Mouse (Mus musculus): Measurements from ENCODE around the gene Slc41a3. TPM values are rescaled to one million over a fixed set of nuclear protein-coding genes. Genes with fewer than 3 reads are reported as not detected.

Slc41a3 gene
- 0.55 and 0.59 TPM in 2 replicates for total RNA-seq (2012; rRNA removed)
- 0.15 TPM in 1 of 2 replicates, not detected in the other for total RNA-seq (2014; rRNA removed)
- polyA plus RNA-seq (2012; ENCODE audit: insufficient read length, low read depth): 0.10 TPM in 1 of 2 replicates, not detected in the other

DNA sequence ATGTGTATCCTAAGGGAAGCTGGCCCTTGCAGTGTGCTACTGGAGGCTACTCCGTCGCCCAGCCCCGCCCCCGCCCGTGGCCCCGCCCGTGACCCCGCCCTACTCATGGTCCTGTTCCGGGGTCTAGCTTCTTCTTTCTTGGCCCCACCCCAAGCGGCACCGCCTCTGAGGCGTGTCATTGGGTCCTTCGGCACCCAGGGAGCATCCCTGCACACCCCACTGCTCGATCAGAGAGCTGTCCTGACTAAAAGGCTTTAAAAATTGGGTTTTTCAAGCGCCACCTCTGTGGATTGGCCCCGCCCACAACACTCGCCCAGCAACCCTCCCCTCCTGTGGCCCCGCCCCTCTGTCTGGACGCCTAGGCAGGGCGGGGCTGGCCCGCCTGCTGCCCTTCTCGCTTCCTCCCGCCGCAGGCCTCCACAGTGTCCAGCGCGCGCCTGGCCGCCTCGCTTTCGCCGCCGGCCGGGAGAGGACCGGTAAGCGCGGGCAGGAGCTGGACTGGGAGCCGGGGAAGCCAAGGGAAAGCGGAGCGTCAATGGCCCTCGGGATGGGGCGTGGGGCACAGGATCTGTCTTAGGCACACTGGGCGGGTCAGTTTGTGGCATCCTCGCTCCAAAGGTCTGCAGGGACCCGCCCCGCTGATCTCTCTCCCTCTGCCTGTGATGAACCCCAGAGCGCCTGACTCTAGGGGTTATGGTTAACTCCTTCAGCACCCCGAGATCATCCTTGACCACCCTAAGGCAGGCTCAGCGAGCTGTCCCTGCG, at the start of gene Slc41a3:
Slc41a3 (plus strand) TSS at position 193 of the 765 bp plus-strand sequence.
- Histone ChIP-seq H3K79me2 (replicated peaks; ENCODE audit: control insufficient read depth, extremely low read depth, insufficient read depth, poor library complexity, severe bottlenecking) (no peaks in the 10 kb centered on the region), H3K4me3 (replicated peaks in 1 of 3; ENCODE audit: low read depth in 2 of 3, low read length in 2 of 3, poor library complexity in 1 of 3) (peak within 1 kb of the TSS; percentile 42 to 73 (median 50)), H3K9ac (ENCODE audit: insufficient read depth, low read depth) (peak within 1 kb of the TSS; percentile 11), H3K27ac (ENCODE audit: insufficient read depth, low read depth) (no peak within 1 kb of the TSS), H3K36me3 (replicated peaks in 1 of 2; ENCODE audit: control insufficient read depth in 1 of 2, insufficient read depth in 1 of 2, low read length in 1 of 2) (no peaks in the 10 kb centered on the region), H3K9me3 (replicated peaks; ENCODE audit: low read length) (no peaks in the 10 kb centered on the region), H3K4me2 (ENCODE audit: insufficient read depth, low read depth, poor library complexity, severe bottlenecking) (peak within 1 kb of the TSS; percentile 83), H3K4me1 (ENCODE audit: control insufficient read depth in 1 of 2, insufficient read depth in 2 of 2) (peaks cover 2 to 11% of the 10 kb centered on the region in 2 experiments; a peak in 3 of 4 replicates), H3K27me3 (replicated peaks) (peaks cover 76% of the 10 kb centered on the region)
- in situ Hi-C loops (cut with MboI; ENCODE audit: low pct_ligation_motif_present, low pct_unique_long_range_greater_than_20kb, low sequenced_read_pairs) (no loop called here), dilution Hi-C loops (cut with MboI; ENCODE audit: extremely low pct_ligation_motif_present, extremely low pct_unique_long_range_greater_than_20kb, low sequenced_read_pairs) (no loop called here)
- DNase-seq (ENCODE audit: extremely low read depth): peak; percentile 79
- TF ChIP-seq MXI1 (IDR thresholded peaks at IDR 0.05; ENCODE audit: low read depth, low read length) (peak; percentile 32; the same call in 1 of the 2 replicates), ELF1 (IDR thresholded peaks at IDR 0.05; ENCODE audit: low read depth, low read length) (peak; percentile 64), MAX (IDR thresholded peaks at IDR 0.05; ENCODE audit: low read length) (no peak), ZNF384 (IDR thresholded peaks at IDR 0.05; ENCODE audit: low read depth, low read length) (no peak), MAZ (IDR thresholded peaks at IDR 0.05; ENCODE audit: low read depth, low read length) (peak; percentile 77), JUN (IDR thresholded peaks at IDR 0.05; ENCODE audit: insufficient read depth, low read depth, low read length) (no peak), ETS1 (conservative IDR thresholded peaks at IDR 0.05; ENCODE audit: low read depth, low read length) (no peak)

DNA sequence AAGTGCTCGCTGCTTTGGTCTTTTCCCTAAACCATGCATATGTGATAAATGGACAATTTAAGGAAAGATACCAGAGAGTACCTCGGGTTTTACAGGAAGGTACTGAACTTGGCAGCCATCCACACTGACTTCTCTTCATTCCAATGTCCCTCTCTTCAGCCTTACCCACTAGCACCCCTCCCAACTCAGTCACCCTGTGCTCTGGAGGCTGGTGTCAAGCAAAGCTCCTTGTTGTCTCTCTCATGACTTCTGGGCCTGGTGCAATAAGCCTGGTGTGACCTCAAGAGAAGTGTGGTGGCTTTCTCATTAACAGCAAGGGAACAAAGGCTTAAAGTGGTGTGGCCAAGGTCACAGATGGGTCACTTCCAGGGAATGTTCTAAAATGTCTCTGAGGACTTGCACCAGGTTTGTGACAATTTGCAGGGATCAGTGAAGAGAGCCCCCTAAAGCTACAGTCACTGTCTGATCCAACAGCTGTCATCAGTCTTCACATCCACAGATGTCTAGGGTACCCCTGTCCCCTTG, 47.9 kb upstream of the Slc41a3 start:
- no peak overlapping the region for H3K4me2 ChIP-seq (ENCODE audit: insufficient read depth, low read depth, poor library complexity, severe bottlenecking)
- H3K4me3 ChIP-seq (replicated peaks in 1 of 3; ENCODE audit: low read depth in 2 of 3, low read length in 2 of 3, poor library complexity in 1 of 3): no peak overlapping the region
- H3K27ac ChIP-seq (ENCODE audit: insufficient read depth, low read depth): no peak overlapping the region
- dilution Hi-C loops (cut with MboI; ENCODE audit: extremely low pct_ligation_motif_present, extremely low pct_unique_long_range_greater_than_20kb, low sequenced_read_pairs) (no loop called here), in situ Hi-C loops (cut with MboI; ENCODE audit: low pct_ligation_motif_present, low pct_unique_long_range_greater_than_20kb, low sequenced_read_pairs) (no loop called here)
- H3K79me2 ChIP-seq (replicated peaks; ENCODE audit: control insufficient read depth, extremely low read depth, insufficient read depth, poor library complexity, severe bottlenecking): no peaks in the 10 kb centered on the region
- no peak for DNase-seq (ENCODE audit: extremely low read depth)
- H3K36me3 ChIP-seq (replicated peaks in 1 of 2; ENCODE audit: control insufficient read depth in 1 of 2, insufficient read depth in 1 of 2, low read length in 1 of 2): no peaks in the 10 kb centered on the region
- H3K9ac ChIP-seq (ENCODE audit: insufficient read depth, low read depth): no peak overlapping the region
- no peaks in the 10 kb centered on the region for H3K4me1 ChIP-seq (ENCODE audit: control insufficient read depth in 1 of 2, insufficient read depth in 2 of 2)
- H3K27me3 ChIP-seq (replicated peaks): peaks cover 79% of the 10 kb centered on the region
- TF ChIP-seq POLR2AphosphoS2 (IDR thresholded peaks at IDR 0.05; ENCODE audit: low read depth, low read length): no peak
- TF ChIP-seq CTCF (conservative IDR thresholded peaks at IDR 0.05 in 1 of 2, IDR thresholded peaks at IDR 0.05 in 1 of 2; ENCODE audit: low read depth in 2 of 2, low read length in 2 of 2): no peak
- no peak for TF ChIP-seq MYC (IDR thresholded peaks at IDR 0.05; ENCODE audit: low read depth, low read length)
- no peak for TF ChIP-seq SMC3 (IDR thresholded peaks at IDR 0.05; ENCODE audit: low read depth, low read length)
- no peak for TF ChIP-seq BHLHE40 (IDR thresholded peaks at IDR 0.05; ENCODE audit: low read depth, low read length)
- TF ChIP-seq NELFE (IDR thresholded peaks at IDR 0.05; ENCODE audit: low read depth, low read length): no peak
- TF ChIP-seq MXI1 (IDR thresholded peaks at IDR 0.05; ENCODE audit: low read depth, low read length): no peak
- no peak for TF ChIP-seq CHD1 (IDR thresholded peaks at IDR 0.05; ENCODE audit: low read depth, low read length)
- no peak for TF ChIP-seq ZC3H11A (IDR thresholded peaks at IDR 0.05; ENCODE audit: low read depth, low read length)
- TF ChIP-seq UBTF (IDR thresholded peaks at IDR 0.05; ENCODE audit: low read depth, low read length): no peak
- TF ChIP-seq ZNF384 (IDR thresholded peaks at IDR 0.05; ENCODE audit: low read depth, low read length): no peak
- no peak for TF ChIP-seq HCFC1 (IDR thresholded peaks at IDR 0.05; ENCODE audit: low read depth, low read length)
- no peak for TF ChIP-seq JUN (IDR thresholded peaks at IDR 0.05; ENCODE audit: insufficient read depth, low read depth, low read length)
- H3K9me3 ChIP-seq (replicated peaks; ENCODE audit: low read length): peaks cover 5% of the 10 kb centered on the region

Measured in CH12.LX (cell line).